Mouse (Mus musculus) small intestine, adult 2 months (tissue): ENCODE data around the gene Col11a2.

ENCODE experiments used
- CTCF ChIP-seq: fragments of 200-500 bp; IDR thresholded peaks from 2 replicates; pipeline ENCODE4 v1.5.1; 2012; ENCODE audit warnings: low read depth, mild to moderate bottlenecking, control low read depth, inconsistent platforms, low read length, moderate library complexity, mixed read lengths; ENCODE audit not compliant: insufficient replicate concordance, insufficient read length; ENCODE audit errors: extremely low read depth
- POLR2A ChIP-seq: fragments of 200-500 bp; IDR thresholded peaks from 2 replicates; pipeline ENCODE4 v1.6.1; 2012; ENCODE audit warnings: low read depth, mild to moderate bottlenecking, control low read depth, inconsistent platforms, low read length, moderate library complexity

GRCm38 (mm10) chr17:33995651-33996050 is 43.6 kb upstream of the Col11a2 start:
- TF ChIP-seq POLR2A (no peak), CTCF (no peak)
